Mouse (Mus musculus) erythroblast, embryonic 14.5 days (primary cell): ENCODE measurements around the gene Wnt10a.

Experiments used
- GATA1 ChIP-seq: IDR thresholded peaks from 2 replicates; pipeline ENCODE4 v1.6.1; 2012; ENCODE audit warnings: low read length, inconsistent platforms, mixed read lengths
- TAL1 ChIP-seq: IDR thresholded peaks from 3 replicates; pipeline ENCODE4 v1.6.1; 2012; ENCODE audit warnings: low read length, inconsistent platforms, mixed read lengths

DNA sequence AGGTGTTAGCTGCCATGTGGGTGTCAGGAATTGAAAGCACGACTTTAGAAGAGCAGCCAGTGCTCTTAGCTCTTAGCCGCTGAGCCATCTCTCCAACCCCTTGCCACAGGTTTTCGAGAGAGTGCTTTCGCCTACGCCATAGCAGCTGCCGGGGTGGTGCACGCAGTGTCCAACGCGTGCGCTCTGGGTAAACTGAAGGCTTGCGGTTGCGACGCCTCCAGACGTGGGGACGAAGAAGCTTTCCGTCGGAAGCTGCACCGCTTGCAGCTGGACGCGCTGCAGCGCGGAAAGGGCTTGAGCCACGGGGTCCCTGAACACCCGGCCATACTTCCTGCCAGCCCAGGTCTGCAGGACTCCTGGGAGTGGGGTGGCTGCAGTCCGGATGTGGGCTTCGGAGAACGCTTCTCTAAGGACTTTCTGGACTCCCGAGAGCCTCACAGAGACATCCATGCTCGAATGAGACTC lies 9.1 kb downstream of the Wnt10a start:
- TF ChIP-seq GATA1 (no peak), TAL1 (no peak)
